Mouse (Mus musculus) ovary, postnatal 36 days (tissue): Measurements from ENCODE around the gene Tecpr1.

Experiments
- DNase-seq: peaks from one replicate; pipeline ENCODE4 v3.0.0; 2022; ENCODE audit warnings: low spot score, mixed read lengths

Tecpr1 gene

GRCm38 (mm10) chr5:144169275-144169975 is 54.0 kb downstream of the Tecpr1 start:
- DNase-seq: no peak

- no peak for DNase-seq
Observed at GRCm38 (mm10) chr5:144165756-144166155, 57.7 kb downstream of the Tecpr1 start.

GRCm38 (mm10) chr5:144162813-144163517 is 60.5 kb downstream of the Tecpr1 start:
- peak; percentile 40 for DNase-seq

- no peak for DNase-seq
Observed at GRCm38 (mm10) chr5:144162080-144162812, 61.2 kb downstream of the Tecpr1 start.

GRCm38 (mm10) chr5:144159137-144159536 is 64.3 kb downstream of the Tecpr1 start:
- DNase-seq: no peak

- DNase-seq: peak; percentile 73
Observed at GRCm38 (mm10) chr5:144158604-144159003, 64.8 kb downstream of the Tecpr1 start.

DNA sequence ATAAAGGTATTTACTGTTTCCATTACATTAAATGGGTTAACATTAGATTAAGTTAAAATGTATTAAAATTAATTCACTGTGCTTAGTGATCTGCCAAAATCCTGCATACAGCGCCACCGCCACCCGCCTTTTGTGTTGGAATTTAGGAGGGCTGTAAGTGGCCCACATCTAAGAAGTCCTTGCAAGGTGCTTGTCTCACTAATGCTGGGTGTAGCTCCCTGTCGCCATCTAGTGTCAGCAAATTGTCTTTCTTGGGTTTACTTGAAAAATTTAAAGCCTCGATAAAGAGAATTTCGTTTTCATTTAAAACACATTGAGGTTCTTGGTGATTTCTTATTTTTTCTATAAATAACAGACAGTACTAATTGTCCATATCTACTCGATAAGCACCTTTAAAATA is 68.9 kb downstream of the Tecpr1 start:
- DNase-seq: no peak

GRCm38 (mm10) chr5:144151270-144151669 is 72.1 kb downstream of the Tecpr1 start:
- DNase-seq: no peak

DNA sequence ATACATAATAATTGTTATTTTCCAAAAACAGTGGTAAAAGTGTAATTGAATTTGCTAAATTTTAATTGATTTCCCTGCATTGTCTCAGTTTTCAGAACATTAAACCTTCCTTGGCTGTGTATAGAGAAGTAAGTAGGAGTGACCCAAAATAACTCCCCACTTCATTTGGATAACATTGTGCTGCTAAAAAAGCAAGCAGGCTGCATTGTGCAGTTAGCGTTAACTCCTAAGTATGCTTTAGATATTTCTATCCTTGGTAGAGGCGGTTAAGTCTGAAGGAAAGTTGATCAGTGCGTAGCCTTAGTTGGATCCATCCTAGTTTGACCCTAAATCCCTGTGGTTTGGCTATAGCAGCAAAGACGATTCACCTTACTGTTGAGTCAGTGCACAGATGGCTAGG is 73.9 kb downstream of the Tecpr1 start:
- DNase-seq: no peak

DNA sequence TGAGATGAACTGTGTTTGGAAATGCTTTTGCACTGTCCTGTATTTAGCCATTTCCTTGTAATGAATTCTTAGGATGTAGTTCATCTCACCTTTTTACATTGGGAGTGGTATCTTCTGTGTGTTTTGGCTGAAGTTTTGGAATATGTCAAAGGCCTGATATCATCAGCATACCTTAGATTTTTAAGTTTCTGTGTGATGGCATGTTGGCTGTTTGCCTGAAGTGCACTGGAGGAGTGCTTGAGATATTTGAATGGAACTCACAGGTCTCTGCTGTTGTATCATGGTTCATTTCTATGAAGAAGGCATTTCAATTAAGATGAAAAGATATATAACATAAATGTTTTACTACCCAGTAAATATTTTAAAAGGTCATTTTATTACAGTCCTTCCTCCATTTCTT is 76.5 kb downstream of the Tecpr1 start:
- no peak for DNase-seq
